Mouse (Mus musculus) bone marrow, adult 2 months (tissue): ENCODE data around the gene Prkaa2. TPM values are rescaled to one million over a fixed set of nuclear protein-coding genes. Genes with fewer than 3 reads are reported as not detected.

Source experiments
- H3K27ac ChIP-seq: fragments of 200-500 bp; 2 replicates; pipeline ENCODE4 v1.5.1; 2012; ENCODE audit warnings: low read depth, mild to moderate bottlenecking, control low read depth, inconsistent platforms, low read length; ENCODE audit not compliant: control insufficient read depth, poor library complexity, insufficient read depth
- H3K4me1 ChIP-seq: fragments of 200-500 bp; 2 replicates; pipeline ENCODE4 v1.6.1; 2011; ENCODE audit warnings: low read length; ENCODE audit not compliant: control insufficient read depth, insufficient read depth
- H3K4me3 ChIP-seq: fragments of 200-500 bp; replicated peaks from 2 replicates; pipeline ENCODE3; 2011; ENCODE audit warnings: mild to moderate bottlenecking, low read depth, low read length, control low read depth; ENCODE audit not compliant: control insufficient read depth
- CTCF ChIP-seq: fragments of 200-500 bp; IDR thresholded peaks from 2 replicates; pipeline ENCODE4 v1.5.1; 2011; ENCODE audit warnings: low read length, control low read depth; ENCODE audit not compliant: control insufficient read depth, insufficient read depth
- POLR2A ChIP-seq: fragments of 200-500 bp; IDR thresholded peaks from 2 replicates; pipeline ENCODE4 v1.6.1; 2011; ENCODE audit warnings: low read depth, mild to moderate bottlenecking, control low read depth, low read length, borderline replicate concordance; ENCODE audit not compliant: control insufficient read depth
- WGBS: fragments of 180-500 bp; shearing (Covaris S2); methylation state at CpG from one replicate; pipeline ENCODE4 v1.1.7; 2018; 5-methylcytosine and 5-hydroxymethylcytosine counted together
- polyA plus RNA-seq: library from polyadenylated mRNA; stranded (reverse); fragments of >200 nt; gene quantifications from 2 replicates; pipeline ENCODE4 v1.2.4, GENCODE M21; 2011; ENCODE audit warnings: low replicate concordance; ENCODE audit not compliant: missing spikeins, insufficient read depth, insufficient read length

Gene Prkaa2
- polyA plus RNA-seq, 1 experiment: 0.70 TPM

DNA sequence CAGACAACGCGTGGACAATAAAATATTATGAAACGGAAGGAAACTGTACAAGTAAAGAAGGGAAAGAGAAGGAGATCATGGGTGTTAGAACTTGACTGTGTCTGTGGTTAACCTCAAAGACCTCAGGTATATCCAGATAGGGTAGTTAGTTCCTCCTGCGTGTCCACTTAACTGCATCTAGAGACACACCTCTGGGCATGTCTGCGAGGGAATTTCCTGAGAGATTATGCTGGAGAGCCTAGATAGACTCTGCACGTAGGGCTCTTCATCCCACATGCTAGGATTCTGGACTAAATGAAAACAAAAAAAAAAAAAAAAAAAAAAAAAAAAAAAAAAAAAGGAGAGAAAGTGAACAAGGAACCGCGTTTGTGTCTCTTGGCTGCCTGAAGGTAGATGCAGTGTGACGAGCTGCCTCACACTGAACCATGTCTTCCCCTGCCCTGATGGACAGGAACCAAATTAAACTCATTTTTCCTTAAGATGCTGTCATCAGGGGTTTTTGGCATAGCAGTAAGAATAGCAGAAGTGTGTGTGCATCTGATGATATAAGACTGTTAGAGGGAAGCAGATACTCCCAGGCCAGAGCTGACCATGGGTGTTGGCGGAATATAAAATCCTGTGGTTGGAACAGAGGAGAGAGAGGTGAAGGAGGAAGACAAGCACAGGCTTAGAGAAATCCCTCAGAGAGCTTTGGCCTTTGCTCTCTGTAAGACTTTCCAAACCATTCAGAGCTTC lies 116.4 kb downstream of the Prkaa2 start:
- 5% methylated on average over 10 of the region's 10 CpGs for WGBS
- H3K27ac ChIP-seq: no peak overlapping the region
- no peak for TF ChIP-seq CTCF
- no peak for TF ChIP-seq POLR2A
- H3K4me1 ChIP-seq: no peaks in the 10 kb centered on the region
- H3K4me3 ChIP-seq: no peak overlapping the region

DNA sequence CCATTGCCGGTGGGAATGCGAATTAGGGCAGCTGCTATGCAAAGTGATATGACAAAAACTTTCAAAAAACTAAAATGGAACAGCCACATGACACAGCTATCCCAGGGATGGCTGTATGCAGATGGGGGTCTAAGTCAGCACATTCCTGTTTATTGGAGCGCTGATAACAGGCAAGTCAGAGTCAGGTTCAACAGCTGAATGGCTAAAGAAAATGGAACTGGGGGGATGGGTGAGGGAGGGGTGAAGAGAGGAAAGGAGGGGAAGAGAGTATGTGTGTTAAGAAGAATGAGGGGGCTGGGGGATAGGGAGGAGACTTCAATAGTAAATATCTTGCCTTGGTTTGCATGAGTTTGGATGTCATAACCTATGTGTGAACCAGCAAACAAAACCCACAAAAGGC lies 117.4 kb downstream of the Prkaa2 start:
- 82% methylated on average over 3 of the region's 3 CpGs for WGBS
- Histone ChIP-seq H3K27ac (no peak overlapping the region), H3K4me3 (no peak overlapping the region), H3K4me1 (no peaks in the 10 kb centered on the region)
- TF ChIP-seq POLR2A: no peak

DNA sequence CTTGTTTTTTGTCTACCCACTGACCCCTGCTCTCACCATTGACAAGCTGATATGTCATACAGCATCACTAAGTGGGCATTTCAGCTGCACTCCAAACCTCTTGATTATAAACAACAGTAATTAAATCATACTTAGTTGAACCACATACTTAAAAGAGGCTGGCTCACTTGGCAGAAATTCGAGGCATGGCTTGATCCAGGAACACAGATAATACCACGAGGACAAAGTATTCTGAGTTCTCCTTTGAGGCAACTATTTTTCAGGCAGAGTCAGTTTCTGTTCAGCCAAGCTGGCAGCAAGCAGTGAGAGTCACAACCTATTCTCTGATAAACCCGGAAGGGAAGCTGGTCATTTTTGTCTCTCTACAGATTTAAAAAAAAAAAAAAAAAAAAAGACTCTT lies 119.0 kb downstream of the Prkaa2 start:
- TF ChIP-seq POLR2A (no peak), CTCF (no peak)
- Histone ChIP-seq H3K27ac (no peak overlapping the region), H3K4me3 (no peak overlapping the region), H3K4me1 (no peaks in the 10 kb centered on the region)
- 66% methylated on average over 3 of the region's 3 CpGs for WGBS

DNA sequence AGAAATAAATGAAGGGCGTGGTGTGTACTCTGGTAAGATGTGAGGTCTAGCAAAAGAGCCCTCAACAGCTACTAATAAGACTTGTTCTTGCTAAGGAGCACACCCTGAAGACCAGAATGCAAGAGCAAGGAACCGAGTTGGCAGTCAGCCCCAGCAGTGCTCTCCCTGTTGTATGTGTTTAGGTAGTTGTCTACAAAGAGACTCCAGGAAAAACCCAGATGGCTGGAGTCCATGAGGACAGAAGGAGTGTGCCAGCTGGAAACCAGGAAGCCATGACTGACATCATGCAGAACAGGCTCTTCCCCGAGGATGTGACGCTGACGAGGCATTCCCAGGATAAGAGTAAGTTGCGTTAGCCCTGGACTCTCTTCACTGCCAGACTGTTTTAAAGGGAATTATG lies 119.7 kb downstream of the Prkaa2 start:
- TF ChIP-seq POLR2A (no peak), CTCF (no peak)
- WGBS: 77% methylated on average over 6 of the region's 6 CpGs
- H3K27ac ChIP-seq: no peak overlapping the region
- H3K4me3 ChIP-seq: no peak overlapping the region
- no peaks in the 10 kb centered on the region for H3K4me1 ChIP-seq

DNA sequence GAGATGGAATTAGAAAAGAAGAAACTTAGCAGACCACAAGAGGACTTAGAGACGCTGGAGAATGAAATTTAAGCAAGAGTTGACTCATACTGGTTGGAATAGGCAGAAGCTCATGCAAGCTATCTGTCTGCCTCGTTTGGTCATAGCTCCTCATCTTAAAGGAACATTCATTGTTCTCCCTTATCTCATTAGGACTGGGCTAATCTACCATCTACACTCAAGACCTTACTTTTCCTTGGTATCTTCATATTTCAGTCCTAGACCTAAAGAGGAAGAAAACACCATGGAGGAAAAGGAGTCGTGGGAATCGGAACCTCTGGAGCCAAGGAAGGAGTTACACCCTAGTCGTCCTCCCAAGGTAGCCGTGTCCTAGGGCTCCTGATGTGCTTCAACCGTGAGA lies 121.0 kb downstream of the Prkaa2 start:
- TF ChIP-seq POLR2A (no peak), CTCF (no peak)

DNA sequence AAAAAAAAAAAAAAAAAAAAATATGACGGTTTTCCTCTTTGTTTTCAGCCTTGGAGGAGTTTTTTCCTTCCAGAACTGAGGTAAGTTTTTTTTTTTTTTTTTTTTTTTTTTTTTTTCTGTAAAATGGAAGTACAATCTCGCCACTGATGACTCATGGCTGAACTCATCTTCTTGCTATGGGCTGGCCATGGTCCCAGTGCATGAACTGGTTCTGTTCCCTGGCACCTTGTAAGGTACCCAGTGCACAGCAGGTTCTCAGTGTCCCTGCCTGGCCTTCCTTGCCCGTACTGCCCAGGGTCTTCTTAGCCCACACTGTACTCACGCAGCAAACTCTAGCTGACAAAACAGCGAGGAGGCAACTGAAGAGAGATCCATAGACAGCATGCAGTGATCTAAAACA lies 121.6 kb downstream of the Prkaa2 start:
- 71% methylated on average over 5 of the region's 5 CpGs for WGBS
- no peak for TF ChIP-seq CTCF
- TF ChIP-seq POLR2A: no peak

More for the DNA sequence above, 121.0 kb downstream of the Prkaa2 start:
- Histone ChIP-seq H3K4me3 (no peak overlapping the region), H3K4me1 (no peaks in the 10 kb centered on the region), H3K27ac (no peak overlapping the region)
- WGBS: 69% methylated on average over 7 of the region's 7 CpGs

DNA sequence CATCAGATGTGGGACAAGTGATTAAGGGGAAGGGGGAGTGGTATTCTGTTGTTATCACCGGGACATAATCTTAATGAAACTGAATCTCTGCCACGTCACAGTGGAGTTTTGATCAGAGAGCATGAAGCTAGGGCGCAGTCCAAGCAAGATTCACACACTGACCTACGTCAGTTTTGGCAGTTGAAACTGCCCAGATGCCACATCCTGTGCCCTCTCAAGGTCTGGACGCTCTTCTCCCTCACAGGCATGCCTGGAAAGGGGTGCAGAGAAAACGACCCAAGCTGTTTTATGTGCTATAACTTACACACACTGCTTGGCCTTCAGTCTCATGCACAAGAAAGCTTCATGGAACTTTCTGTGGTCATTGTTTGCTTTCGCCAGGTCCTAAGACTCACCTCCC lies 122.1 kb downstream of the Prkaa2 start:
- H3K4me1 ChIP-seq: no peaks in the 10 kb centered on the region
- no peak overlapping the region for H3K27ac ChIP-seq
- WGBS: 36% methylated on average over 7 of the region's 7 CpGs
- no peak overlapping the region for H3K4me3 ChIP-seq
- TF ChIP-seq CTCF (no peak), POLR2A (no peak)

More for the DNA sequence above, 121.6 kb downstream of the Prkaa2 start:
- Histone ChIP-seq H3K27ac (no peak overlapping the region), H3K4me3 (no peak overlapping the region), H3K4me1 (no peaks in the 10 kb centered on the region)

DNA sequence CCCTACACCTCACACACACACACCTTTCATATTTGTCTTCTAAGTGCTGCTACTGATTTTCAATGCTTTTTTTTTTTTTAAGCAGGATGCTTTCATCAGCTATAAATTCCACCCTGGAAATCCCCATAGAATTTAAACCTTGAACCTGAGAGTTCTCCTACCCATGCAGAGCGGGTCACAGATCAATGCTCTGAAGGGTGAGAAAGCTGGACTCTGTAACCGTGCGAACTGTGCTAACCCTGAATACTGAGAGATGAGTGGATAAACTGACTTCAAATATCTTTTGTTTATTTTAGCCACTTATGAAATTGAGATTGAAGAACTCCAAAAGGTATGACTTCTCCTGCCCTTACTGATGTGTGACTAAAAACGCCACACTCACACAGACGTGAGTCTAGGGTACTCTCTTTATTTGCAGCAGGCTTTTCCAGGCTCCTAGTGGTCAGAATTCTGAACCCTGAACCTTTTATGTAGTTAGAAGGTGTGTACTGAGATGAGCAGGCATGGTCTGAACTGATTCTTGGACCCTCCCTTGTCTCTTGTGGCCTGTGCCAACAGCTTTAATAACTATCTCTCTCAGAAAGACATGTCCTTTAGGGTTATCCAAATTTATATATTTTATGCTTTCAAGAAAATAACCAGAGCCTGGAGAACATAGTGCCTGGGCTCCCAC lies 123.6 kb downstream of the Prkaa2 start:
- no peak overlapping the region for H3K27ac ChIP-seq

More for the DNA sequence above, 123.6 kb downstream of the Prkaa2 start:
- TF ChIP-seq POLR2A (no peak), CTCF (no peak)
- Histone ChIP-seq H3K4me1 (no peaks in the 10 kb centered on the region), H3K4me3 (no peak overlapping the region)
- 78% methylated on average over 5 of the region's 5 CpGs for WGBS

Other genes with a start within 250 kb of the Prkaa2 start
- gene C8a, start 233.5 kb downstream of the Prkaa2 start, polyA plus RNA-seq: 2.1 and 4.6 TPM in 2 replicates
- not detected in 2 replicates for gene Fyb2, start 196.4 kb downstream of the Prkaa2 start, polyA plus RNA-seq
- gene Plpp3, start 47.5 kb upstream of the Prkaa2 start, polyA plus RNA-seq: 3.4 and 7.9 TPM in 2 replicates